Mouse (Mus musculus) cerebellum, postnatal 36 days (tissue): ENCODE measurements around the gene Mylk.
A peak's percentile ranks its signal among the peaks of the same experiment; 100 is the strongest.

Source experiments
- DNase-seq, 2 experiments: peaks; one replicate each; pipeline ENCODE4 v3.0.0; 2021 to 2022; ENCODE audit warnings: mixed read lengths in 2 of 2

The Mylk gene

DNA sequence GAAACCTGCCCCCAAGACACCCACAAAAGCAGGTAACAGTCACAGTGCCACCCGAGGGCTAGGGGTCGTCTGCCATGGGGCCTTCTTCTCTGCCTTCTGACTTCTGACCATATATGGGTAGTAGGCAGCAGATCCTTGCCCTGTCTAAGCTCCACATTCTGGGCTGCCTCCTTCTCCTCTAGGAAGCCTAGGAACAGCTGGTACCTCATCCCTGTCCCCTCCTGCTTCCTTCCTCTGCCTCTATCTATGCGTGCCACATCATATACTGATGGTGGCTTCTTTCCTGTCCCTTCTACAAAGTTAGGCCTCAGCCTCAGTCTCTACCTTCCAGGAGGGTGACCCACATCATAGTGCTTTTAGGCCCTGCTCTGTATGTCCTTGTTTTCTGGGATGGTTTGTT lies 207.8 kb downstream of the Mylk start:
- no peak for DNase-seq

DNA sequence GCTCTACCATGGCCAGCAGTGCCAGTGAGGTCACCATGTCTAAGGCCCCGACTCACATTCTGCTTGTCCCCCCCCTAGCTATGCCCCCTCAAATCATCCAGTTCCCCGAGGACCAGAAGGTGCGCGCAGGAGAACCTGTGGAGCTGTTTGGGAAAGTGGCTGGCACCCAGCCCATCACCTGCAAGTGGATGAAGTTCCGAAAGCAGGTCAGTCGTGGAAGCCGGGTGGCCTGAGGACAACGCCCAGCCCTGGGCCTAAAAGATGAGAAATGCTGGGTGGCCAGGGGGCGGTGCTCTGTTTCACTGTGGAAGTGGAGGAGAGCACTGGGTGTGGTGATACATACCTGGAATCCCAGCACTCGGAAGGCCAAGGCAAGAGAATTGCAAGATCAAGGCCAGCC lies 208.5 kb downstream of the Mylk start:
- no peak for DNase-seq

DNA sequence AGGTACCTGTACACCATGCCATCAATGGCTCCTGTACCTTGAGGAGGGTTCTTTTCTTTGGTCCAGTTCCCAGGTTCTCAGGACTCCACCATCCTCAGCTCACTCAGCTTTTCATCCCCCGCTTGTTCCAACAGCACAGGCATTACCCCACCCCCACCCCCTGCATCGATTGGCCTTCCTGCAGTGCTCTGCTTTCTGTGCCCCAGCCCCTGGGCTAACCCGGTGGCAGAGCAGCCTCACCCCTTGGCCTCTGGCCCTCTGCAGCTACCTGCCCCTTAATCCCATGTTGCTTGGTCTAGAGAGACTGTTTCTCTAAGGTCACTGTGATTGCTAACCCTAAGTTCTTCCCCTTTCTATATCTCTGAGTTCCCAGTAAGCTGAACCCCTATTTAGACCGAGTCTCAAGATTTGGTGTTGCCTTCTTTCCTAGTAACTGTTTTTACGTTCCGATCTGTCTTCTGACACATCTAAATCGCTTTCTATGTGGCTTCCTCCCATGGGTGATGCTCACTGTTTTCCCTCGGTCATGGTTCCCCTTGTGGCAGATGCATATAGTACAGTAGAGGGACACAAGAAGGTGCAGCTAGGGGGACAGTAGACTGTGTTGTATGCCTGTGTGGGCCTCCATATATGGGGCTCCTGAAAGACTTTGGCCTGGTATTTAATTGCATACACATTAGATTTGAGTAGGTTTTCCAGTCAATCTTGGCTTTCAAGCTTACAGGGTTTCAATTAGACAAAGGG lies 212.6 kb downstream of the Mylk start:
- DNase-seq = no peak

DNA sequence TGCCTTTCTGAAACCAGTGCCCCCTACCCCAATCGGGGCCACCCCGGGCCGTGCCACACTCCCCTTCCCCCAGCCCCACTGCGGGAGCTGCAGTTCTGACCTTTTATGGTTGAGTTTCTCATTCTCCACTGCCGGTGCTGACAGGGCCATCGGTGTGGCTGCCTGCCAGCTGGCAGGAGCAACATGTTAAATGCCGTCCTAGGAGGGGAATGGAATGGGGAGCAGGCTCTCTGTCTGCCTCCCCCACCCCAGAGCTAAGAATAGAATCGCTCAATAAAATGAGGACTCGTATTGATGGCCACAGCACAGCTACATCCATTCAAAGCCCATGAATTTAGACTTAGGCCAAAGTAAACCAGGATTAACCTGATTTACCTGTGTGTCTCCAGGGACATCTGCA lies 213.7 kb downstream of the Mylk start:
- peak; percentile 15 to 29 for DNase-seq

DNA sequence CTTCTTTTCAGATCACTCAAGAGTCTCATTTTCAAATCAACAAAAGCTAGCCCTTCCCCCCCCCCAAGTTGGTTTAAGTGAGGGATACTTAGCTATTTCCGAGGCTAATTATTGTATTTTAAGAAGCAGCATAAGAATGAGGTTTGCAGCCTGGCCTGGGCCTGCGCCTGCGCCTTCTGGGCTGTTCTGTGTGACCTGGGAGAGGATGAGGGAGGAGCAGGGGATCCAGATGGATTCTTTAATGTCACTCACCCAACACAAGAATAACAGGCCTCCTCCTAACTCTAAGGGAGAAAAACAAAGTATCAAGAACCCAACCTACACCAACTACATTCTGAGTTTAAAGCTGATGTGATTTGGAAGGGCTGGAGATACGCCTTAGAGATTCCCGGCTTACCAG lies 214.3 kb downstream of the Mylk start:
- no peak for DNase-seq

DNA sequence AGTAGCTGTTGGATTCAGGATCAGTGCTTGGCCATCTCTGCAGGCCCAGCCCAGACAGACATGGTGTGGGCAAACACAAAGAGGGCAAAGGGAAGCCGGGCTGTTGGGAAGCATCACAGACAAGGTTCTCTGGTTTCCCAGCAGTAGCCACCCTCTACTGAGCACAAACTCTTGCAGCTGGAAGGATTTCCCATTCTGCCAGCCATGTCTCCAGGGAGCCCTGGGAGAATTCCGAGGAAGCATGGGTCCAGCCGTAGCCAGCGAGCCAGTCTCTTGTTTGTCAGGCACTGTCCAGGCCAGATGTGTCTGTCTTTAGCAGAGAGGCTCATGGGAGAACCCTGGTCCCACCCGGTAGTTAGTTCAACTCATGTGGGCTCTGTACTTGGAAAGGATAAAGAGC lies 215.2 kb downstream of the Mylk start:
- no peak for DNase-seq

DNA sequence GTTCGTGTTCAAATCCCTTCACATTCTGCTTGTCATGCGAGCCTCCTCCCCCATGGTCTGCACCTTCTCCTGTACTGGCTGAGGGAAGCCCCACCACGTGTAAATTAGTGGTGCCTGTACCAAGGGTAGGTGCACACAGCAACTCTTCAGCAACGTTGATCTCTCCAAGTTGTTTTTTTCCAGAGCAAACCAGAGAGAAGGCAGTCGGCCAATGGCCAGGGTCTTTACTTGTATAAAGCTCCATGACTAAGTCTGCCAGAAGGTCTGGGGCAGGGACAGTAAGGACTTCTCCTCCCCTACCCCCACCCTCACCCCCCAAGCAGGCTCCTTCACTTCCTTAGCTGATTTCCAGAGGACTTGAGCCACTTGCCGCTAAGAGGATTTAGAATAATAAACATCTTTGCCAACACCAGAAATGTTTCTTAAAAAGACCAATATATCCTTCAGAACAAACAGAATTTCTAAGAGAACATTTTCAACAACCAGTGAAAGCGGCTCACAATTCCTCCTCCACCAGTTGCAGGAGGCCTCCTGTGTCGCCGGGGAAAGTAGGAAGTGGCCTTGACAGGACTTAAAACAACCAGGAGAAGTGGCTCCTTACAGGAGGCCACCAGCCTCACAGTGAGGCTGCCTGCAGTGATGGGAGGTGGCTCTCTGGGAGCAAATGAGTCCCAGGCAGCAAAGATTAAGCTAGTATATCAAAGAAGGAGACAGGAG lies 216.0 kb downstream of the Mylk start:
- no peak for DNase-seq

DNA sequence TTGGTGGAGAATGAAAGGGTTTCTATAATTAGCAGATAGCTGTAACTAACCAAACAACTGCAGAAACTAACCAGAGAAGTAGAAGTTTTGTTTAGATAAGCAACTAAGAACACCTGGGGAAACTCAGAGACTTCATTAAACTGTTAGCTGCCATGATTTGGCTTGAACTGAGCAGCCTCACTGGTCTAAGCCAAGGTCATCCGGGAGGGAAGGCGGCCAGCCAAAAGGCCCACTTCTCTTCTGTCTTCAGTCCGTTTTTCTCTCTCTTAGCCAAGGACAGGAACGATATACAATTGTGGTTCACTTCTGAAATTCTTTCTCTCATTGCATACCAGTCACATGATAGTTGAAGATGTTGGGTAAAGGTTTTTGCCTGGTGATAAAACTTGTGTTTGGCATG lies 217.3 kb downstream of the Mylk start:
- DNase-seq = no peak

DNA sequence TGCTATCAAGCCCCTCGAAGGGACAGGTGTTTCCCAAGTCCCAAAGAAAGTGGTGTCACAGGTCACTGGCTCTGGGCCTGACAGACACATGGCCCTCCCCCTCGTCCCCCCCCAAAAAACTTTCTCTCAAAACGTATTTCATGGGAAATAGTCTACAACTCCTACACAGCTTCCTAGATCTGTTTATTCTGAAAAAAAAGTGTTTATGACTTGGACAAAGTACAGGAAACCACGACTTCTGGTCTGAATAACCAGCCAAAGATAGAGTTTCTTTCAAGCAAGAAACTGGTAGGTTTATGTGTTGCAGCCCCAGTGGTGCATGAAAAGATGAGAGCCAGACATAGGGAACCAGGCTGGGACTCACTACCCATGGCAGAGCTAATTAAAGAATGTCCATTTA lies 218.0 kb downstream of the Mylk start:
- DNase-seq = no peak

DNA sequence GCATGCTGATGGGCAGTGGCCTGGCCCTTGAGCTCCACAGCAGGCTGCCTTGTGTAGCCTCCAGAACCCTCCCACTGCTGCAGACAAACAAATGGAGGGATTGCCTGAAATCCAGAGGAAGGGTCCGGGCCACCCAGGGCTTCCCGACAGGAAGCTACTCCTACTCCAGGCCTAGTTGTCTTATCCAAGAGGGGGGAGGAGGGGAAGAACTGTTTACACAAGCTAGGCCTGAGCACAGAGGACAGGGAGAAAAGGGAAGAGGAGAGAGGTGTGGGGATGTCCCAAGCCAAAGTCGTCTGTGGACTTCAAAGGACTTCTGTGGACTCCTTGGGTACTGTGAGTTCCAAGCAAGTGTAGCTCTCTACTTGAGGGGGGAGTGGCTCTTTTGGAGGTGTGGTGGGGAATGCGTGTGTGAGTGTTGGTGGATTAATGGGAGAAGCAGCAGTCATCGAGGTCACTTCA lies 221.6 kb downstream of the Mylk start:
- DNase-seq = no peak

DNA sequence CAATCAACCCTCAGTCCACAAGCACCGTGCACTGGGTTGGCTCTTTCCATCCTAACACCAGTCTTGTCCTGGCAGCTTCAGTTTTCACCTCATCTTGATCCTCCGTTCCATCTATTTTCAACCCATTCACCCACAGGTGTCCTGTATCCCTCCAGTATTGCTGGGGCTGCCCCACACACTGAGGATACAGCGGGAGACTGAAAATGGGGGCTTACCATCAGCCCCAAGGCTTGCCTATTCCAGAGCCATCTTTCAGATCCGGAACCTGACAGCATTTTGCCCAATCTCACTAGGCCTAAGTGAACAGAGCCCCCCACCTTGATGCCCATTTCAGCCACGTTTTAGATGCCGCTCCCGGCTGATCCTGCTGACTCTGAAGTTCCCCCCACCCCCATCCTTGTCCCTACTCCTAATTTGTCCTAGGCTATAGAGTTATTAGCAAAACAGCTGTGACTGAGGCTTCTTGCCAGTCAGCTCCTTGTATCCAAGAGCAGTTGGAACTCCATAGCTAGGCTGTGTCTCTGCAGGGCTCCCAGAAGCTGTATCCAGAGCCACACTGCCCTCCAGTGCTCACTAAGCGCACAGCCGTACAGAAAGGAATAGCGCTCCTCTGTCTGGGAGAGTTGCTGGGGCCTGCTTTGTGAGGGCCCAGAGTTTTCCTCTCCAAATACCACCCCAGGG lies 222.2 kb downstream of the Mylk start:
- peak; percentile 49 to 51 for DNase-seq

DNA sequence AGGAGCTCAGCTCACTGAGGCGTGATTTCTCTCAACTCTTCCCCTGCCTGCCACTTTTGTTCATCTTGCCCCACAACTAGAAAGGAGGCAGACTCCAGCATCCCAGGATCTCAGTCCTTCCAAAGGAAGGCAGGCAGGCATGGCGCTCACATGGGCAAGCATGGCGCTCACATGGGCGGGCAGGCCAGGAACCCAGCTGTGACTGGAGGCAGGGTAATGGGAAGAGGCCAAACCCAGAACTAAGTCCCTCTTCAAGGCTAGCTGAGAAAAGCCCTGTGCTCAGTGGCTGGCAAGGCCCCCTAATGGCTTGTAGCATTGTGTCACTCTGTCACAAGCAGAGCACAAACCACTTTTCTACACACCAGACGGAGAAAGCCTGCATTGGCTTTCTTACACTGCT lies 223.2 kb downstream of the Mylk start:
- no peak for DNase-seq

DNA sequence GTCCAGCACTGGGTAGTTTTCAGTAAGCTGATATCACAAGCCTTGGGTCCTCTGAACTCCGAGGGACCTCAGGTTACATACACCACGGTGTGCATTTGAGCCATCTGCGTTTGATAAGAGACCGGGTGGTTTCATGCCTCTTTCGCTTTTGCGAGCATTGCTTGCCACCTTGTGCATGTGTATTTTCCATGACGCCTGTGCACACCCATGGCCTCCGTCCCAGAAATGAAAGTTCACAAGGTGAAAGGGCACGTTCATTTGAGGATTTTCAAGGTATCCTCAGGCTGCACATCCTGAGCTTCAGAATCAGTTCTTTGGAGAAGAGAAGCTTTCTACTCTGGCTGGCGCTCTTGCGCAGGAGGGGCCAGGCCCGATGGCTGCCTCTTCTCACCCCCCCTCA lies 227.5 kb downstream of the Mylk start:
- DNase-seq = no peak

DNA sequence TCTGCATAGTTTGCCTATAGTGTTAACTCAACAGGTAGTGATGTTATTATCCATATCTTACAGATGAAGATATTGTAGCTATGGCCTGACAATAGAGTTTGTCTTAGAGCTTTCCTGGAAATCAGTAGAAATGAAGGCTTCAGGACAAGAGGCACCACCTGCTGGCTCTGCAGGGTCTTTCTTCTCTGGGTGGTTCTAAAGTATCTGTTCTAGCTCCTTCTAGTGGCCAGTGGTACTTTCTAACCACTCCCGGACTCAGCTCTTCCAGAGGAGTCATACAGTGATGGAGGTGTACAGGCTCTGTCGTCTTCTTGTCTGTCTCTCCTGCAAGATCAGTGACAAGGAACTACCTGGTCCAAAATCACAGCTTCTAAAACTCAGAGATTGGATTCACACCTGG lies 230.5 kb downstream of the Mylk start:
- DNase-seq = no peak

DNA sequence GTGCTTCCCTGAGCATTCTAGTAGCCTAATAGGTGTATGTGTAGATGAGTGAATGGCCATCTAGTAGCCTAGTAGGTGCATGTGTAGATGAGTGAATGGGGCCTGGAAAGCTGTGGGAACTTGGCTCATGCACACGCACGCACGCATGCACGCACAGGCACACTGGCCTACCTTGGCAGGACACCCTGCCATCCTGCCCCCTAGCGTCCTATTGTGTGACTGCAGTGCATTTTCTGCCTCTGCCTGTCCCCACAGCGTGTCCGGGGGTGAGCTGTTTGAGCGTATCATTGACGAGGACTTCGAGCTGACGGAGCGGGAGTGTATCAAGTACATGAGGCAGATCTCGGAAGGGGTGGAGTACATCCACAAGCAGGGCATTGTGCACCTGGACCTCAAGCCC lies 231.6 kb downstream of the Mylk start:
- no peak for DNase-seq

DNA sequence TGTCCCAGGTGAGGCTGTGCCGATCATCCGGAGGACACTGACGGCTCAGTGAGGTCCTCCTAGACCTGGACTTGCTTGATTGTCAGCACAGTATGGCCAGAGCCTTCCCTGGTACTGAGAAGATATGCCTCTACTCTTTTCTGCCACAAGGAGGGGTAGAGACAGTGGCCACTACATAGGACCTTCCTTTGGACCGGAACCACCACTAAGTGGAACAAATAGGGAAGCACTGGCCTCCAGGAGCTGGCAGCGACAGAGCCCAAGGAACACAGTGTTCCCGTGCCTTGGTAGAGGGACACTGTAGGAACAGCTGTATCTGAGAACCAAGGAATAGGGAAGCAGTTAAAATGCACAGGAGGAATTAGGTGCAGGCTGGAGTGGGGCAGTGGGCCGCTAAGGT lies 233.0 kb downstream of the Mylk start:
- DNase-seq = no peak

DNA sequence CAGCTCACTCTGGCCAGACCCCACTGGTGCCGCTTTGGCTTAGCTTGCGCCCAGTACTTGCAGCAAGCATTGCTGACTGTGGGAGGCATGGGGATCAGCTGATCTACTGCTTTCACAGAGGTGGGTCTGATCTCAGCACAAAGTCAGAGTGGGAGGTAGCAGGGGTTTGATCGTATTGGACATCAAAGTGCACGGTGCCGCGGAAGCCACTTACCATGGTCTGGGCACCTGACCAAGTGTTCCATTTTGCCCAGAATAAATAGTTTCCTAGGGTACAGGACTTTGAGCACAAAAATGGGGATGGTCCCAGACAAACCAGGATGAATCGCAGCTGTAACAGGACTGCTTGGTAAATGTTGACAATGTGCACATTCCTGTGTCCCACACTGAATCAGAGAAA lies 236.0 kb downstream of the Mylk start:
- no peak for DNase-seq

DNA sequence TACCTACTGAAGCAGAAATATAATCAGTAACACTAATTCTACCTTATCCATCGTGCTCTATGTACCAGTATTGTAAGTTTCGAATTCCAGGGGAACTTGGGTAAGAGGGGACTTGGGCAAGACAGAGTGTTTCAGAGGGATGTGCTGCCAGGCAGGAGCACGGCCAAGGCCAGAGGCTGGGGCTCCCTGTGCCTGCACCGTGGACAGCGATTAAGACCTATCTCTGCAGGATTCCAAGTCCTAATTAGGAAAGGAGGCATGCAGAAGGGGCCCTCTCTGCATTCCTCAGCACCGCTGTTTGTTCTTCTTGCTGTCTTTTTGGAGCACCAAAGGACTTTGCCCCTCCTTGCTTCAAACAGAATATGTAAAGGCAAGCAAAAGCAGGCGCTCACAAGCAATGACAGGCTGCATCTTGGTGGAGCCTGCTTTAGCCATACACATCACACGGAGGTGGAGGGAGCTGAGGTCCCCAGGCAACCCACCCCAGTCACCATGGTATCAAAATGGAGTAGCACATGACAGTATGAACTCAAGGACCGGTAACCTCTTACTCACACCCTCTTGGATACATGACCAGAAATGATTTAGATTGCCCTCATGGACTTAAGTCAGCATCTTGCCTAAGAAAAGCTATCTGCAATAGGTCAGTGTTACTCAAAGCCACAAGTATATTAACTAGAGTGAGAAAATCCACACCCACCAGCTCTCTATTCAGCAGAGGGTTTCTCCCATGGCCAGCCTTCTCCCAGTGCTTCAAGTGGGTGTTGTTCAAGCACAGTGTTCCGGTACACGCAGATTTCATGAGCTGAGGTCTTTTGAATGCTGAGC lies 239.4 kb downstream of the Mylk start:
- DNase-seq = no peak

DNA sequence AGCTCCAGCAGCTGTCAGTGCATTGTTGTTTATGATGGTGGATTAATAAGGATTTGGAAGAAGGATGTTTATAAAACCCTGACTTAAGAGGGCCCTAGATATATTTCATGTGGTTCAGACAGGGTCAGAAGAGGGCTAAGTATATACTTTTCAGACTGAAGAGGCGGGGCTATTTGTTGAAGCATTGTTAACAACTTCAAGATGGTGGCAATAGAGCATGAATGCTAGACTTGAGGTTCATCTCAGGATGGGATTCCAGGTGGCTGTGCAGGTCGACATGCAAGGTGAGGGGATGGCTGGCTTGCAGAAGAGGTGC lies 240.0 kb downstream of the Mylk start:
- no peak for DNase-seq

DNA sequence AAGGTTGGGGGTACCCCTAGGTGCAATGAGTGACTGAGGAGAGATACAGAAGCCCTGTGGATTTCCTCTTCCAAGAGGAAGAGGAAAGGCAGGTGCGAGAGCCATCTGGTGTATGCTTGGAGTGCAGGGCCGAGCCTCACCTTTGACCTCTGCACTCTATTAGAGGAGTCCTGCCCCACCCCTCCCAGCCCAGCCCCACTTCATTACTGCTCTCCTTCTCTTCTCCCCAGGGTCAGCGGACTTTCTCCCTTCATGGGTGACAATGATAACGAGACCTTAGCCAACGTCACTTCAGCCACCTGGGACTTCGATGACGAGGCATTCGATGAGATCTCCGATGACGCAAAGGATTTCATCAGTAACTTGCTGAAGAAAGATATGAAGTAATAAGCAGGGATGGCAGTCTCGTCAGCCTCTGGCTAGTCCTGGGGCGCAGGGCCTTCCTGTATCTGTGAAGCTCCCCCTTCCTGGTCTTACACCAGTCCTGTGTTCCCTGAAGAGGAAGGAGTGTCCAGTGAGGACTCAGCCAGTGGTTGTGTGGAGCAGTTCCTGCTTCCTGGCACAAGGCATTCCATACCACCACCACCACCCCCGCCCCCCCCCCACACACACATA lies 241.3 kb downstream of the Mylk start:
- no peak for DNase-seq

DNA sequence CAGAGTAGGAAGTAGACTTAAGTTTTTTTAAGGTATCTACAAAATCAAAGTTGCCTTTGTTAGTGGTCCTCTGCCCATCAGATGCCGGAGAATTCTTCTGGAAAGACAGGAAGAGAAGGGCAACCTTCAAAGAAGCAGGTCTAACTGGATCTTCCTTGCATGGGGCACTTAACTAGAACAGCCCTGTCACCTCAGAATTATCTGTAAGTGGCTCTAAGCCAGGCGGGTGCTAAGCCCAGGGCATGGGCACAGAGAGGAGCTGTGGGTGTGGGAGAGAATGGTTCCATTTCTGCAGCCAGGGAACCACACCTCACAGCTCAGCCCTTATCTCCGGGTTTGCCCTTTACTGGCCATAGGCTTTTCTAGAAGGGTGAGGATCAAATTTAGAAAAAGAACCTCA lies 246.4 kb downstream of the Mylk start:
- no peak for DNase-seq

DNA sequence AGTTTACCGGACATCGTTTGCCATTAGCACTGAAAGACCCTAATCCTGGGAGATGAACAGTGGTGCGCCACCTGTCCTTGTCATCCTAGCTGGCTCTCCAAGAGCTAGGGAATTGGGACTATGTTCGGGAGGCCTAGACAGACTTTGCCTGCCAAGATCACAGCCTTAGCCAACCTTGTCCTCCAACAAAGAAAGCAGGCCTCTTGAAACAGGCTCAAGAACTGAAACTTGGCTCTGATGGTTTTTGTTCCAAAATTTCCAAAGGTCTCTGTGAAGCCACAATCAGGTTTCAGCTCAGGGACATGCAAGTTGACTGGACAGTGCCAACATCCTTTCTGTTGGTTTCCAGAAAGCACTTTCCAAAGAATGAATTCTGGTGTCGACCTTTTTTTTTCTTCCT lies 247.8 kb downstream of the Mylk start:
- DNase-seq = no peak
